Mouse (Mus musculus): Measurements from ENCODE around the gene Thra. TPM values are rescaled to one million over a fixed set of nuclear protein-coding genes. Genes with fewer than 3 reads are reported as not detected.

The Thra gene
- polyA plus RNA-seq, 1 experiment from 2014 or later = 63.8 TPM

- no peaks in the 10 kb centered on the region for H3K27me3 ChIP-seq (replicated peaks; ENCODE audit: control insufficient read depth, insufficient read depth, low read length)
- 35% methylated on average over 4 of the region's 4 CpGs for WGBS
- DNase-seq (ENCODE audit: low spot score) (peak; percentile 88), ATAC-seq (replicated peaks; ENCODE audit: low FRiP score, low TSS enrichment, low read depth) (0 out of 2 replicates have a peak, but pooled peaks have one; percentile 34)
- no peak overlapping the region for H3K4me3 ChIP-seq (ENCODE audit: low read depth, low read length)
- H3K36me3 ChIP-seq (ENCODE audit: control insufficient read depth, insufficient read depth, low read length) = peaks cover 22% of the 10 kb centered on the region
- no peak overlapping the region for H3K4me2 ChIP-seq (ENCODE audit: low read length)
- no peaks in the 10 kb centered on the region for H3K9me3 ChIP-seq (ENCODE audit: control insufficient read depth, low read length)
- no peaks in the 10 kb centered on the region for H3K4me1 ChIP-seq (replicated peaks; ENCODE audit: control insufficient read depth, insufficient read depth, low read length)
- no peak overlapping the region for H3K9ac ChIP-seq (ENCODE audit: low read length)
- no peak overlapping the region for H3K27ac ChIP-seq (ENCODE audit: low read depth)
Measured at GRCm38 (mm10) chr11:98699911-98700310, 40.5 kb upstream of the Thra start.

- 38% methylated on average over 10 of the region's 10 CpGs for WGBS
- ATAC-seq (replicated peaks; ENCODE audit: low FRiP score, low TSS enrichment, low read depth) = no peak
- H3K27ac ChIP-seq (ENCODE audit: low read depth) = no peak within 1 kb of the TSS
- no peaks in the 10 kb centered on the region for H3K9me3 ChIP-seq (ENCODE audit: control insufficient read depth, low read length)
- DNase-seq (ENCODE audit: low spot score) = no peak
- no peaks in the 10 kb centered on the region for H3K4me1 ChIP-seq (replicated peaks; ENCODE audit: control insufficient read depth, insufficient read depth, low read length)
- H3K9ac ChIP-seq (ENCODE audit: low read length) = no peak within 1 kb of the TSS
- no peak within 1 kb of the TSS for H3K4me3 ChIP-seq (ENCODE audit: low read depth, low read length)
- H3K27me3 ChIP-seq (replicated peaks; ENCODE audit: control insufficient read depth, insufficient read depth, low read length) = no peaks in the 10 kb centered on the region
- H3K4me2 ChIP-seq (ENCODE audit: low read length) = no peak within 1 kb of the TSS
- peaks cover 21% of the 10 kb centered on the region for H3K36me3 ChIP-seq (ENCODE audit: control insufficient read depth, insufficient read depth, low read length)
Measured at GRCm38 (mm10) chr11:98701213-98701670, 39.2 kb upstream of the Thra start, which contains the start of gene Csf3. TSS of gene Csf3 (plus strand) at chr11:98701263.

- Histone ChIP-seq H3K4me2 (ENCODE audit: low read length) (no peak overlapping the region), H3K4me1 (replicated peaks; ENCODE audit: control insufficient read depth, insufficient read depth, low read length) (no peaks in the 10 kb centered on the region), H3K9ac (ENCODE audit: low read length) (no peak overlapping the region), H3K9me3 (ENCODE audit: control insufficient read depth, low read length) (no peaks in the 10 kb centered on the region), H3K27ac (ENCODE audit: low read depth) (no peak overlapping the region), H3K4me3 (ENCODE audit: low read depth, low read length) (no peak overlapping the region), H3K27me3 (replicated peaks; ENCODE audit: control insufficient read depth, insufficient read depth, low read length) (no peaks in the 10 kb centered on the region), H3K36me3 (ENCODE audit: control insufficient read depth, insufficient read depth, low read length) (peaks cover 29% of the 10 kb centered on the region)
- ATAC-seq (replicated peaks; ENCODE audit: low FRiP score, low TSS enrichment, low read depth) = no peak
- WGBS = 69% methylated on average over 5 of the region's 5 CpGs
- DNase-seq (ENCODE audit: low spot score) = no peak
Measured at GRCm38 (mm10) chr11:98702323-98702722, 38.1 kb upstream of the Thra start.

GRCm38 (mm10) chr11:98705021-98705420 is 35.4 kb upstream of the Thra start:
- H3K36me3 ChIP-seq (ENCODE audit: control insufficient read depth, insufficient read depth, low read length) = peaks cover 55% of the 10 kb centered on the region
- H3K4me2 ChIP-seq (ENCODE audit: low read length) = no peak overlapping the region
- no peak overlapping the region for H3K9ac ChIP-seq (ENCODE audit: low read length)
- H3K4me3 ChIP-seq (ENCODE audit: low read depth, low read length) = no peak overlapping the region
- WGBS = 88% methylated on average over 9 of the region's 10 CpGs
- H3K4me1 ChIP-seq (replicated peaks; ENCODE audit: control insufficient read depth, insufficient read depth, low read length) = no peaks in the 10 kb centered on the region
- H3K27ac ChIP-seq (ENCODE audit: low read depth) = no peak overlapping the region
- no peak for ATAC-seq (replicated peaks; ENCODE audit: low FRiP score, low TSS enrichment, low read depth)
- no peaks in the 10 kb centered on the region for H3K27me3 ChIP-seq (replicated peaks; ENCODE audit: control insufficient read depth, insufficient read depth, low read length)
- H3K9me3 ChIP-seq (ENCODE audit: control insufficient read depth, low read length) = no peaks in the 10 kb centered on the region
- no peak for DNase-seq (ENCODE audit: low spot score)

- DNase-seq (ENCODE audit: low spot score) (no peak), ATAC-seq (replicated peaks; ENCODE audit: low FRiP score, low TSS enrichment, low read depth) (no peak)
- no peak overlapping the region for H3K9ac ChIP-seq (ENCODE audit: low read length)
- WGBS = 88% methylated on average over 22 of the region's 22 CpGs
- no peaks in the 10 kb centered on the region for H3K4me1 ChIP-seq (replicated peaks; ENCODE audit: control insufficient read depth, insufficient read depth, low read length)
- no peaks in the 10 kb centered on the region for H3K9me3 ChIP-seq (ENCODE audit: control insufficient read depth, low read length)
- H3K36me3 ChIP-seq (ENCODE audit: control insufficient read depth, insufficient read depth, low read length) = peaks cover 66% of the 10 kb centered on the region
- H3K27ac ChIP-seq (ENCODE audit: low read depth) = no peak overlapping the region; the same call in 1 of the 2 replicates
- no peak overlapping the region for H3K4me2 ChIP-seq (ENCODE audit: low read length)
- H3K4me3 ChIP-seq (ENCODE audit: low read depth, low read length) = no peak overlapping the region
- H3K27me3 ChIP-seq (replicated peaks; ENCODE audit: control insufficient read depth, insufficient read depth, low read length) = no peaks in the 10 kb centered on the region
Measured at GRCm38 (mm10) chr11:98707401-98708281, 32.8 kb upstream of the Thra start.

- WGBS = 85% methylated on average over 19 of the region's 19 CpGs
- no peak for ATAC-seq (replicated peaks; ENCODE audit: low FRiP score, low TSS enrichment, low read depth)
- no peak for DNase-seq (ENCODE audit: low spot score)
- Histone ChIP-seq H3K27ac (ENCODE audit: low read depth) (peak overlapping the region; percentile 47; the same call in 1 of the 2 replicates), H3K9me3 (ENCODE audit: control insufficient read depth, low read length) (no peaks in the 10 kb centered on the region), H3K36me3 (ENCODE audit: control insufficient read depth, insufficient read depth, low read length) (peaks cover 74% of the 10 kb centered on the region), H3K4me2 (ENCODE audit: low read length) (no peak overlapping the region), H3K4me3 (ENCODE audit: low read depth, low read length) (no peak overlapping the region), H3K9ac (ENCODE audit: low read length) (no peak overlapping the region), H3K4me1 (replicated peaks; ENCODE audit: control insufficient read depth, insufficient read depth, low read length) (no peaks in the 10 kb centered on the region), H3K27me3 (replicated peaks; ENCODE audit: control insufficient read depth, insufficient read depth, low read length) (no peaks in the 10 kb centered on the region)
Measured at GRCm38 (mm10) chr11:98708282-98708956, 32.0 kb upstream of the Thra start.

GRCm38 (mm10) chr11:98709001-98709741 is 31.3 kb upstream of the Thra start:
- Histone ChIP-seq H3K4me1 (replicated peaks; ENCODE audit: control insufficient read depth, insufficient read depth, low read length) (no peaks in the 10 kb centered on the region), H3K4me2 (ENCODE audit: low read length) (no peak overlapping the region), H3K9ac (ENCODE audit: low read length) (no peak overlapping the region), H3K4me3 (ENCODE audit: low read depth, low read length) (no peak overlapping the region), H3K27me3 (replicated peaks; ENCODE audit: control insufficient read depth, insufficient read depth, low read length) (no peaks in the 10 kb centered on the region), H3K9me3 (ENCODE audit: control insufficient read depth, low read length) (no peaks in the 10 kb centered on the region), H3K36me3 (ENCODE audit: control insufficient read depth, insufficient read depth, low read length) (peaks cover 82% of the 10 kb centered on the region), H3K27ac (ENCODE audit: low read depth) (0 out of 2 replicates have a peak overlapping the region, but pooled peaks have one; percentile 25)
- ATAC-seq (replicated peaks; ENCODE audit: low FRiP score, low TSS enrichment, low read depth) (no peak), DNase-seq (ENCODE audit: low spot score) (no peak)
- WGBS = 72% methylated on average over 26 of the region's 26 CpGs

- WGBS = 51% methylated on average over 12 of the region's 12 CpGs
- Histone ChIP-seq H3K27ac (ENCODE audit: low read depth) (no peak overlapping the region), H3K27me3 (replicated peaks; ENCODE audit: control insufficient read depth, insufficient read depth, low read length) (no peaks in the 10 kb centered on the region), H3K36me3 (ENCODE audit: control insufficient read depth, insufficient read depth, low read length) (peaks cover 83% of the 10 kb centered on the region), H3K9ac (ENCODE audit: low read length) (no peak overlapping the region), H3K4me1 (replicated peaks; ENCODE audit: control insufficient read depth, insufficient read depth, low read length) (no peaks in the 10 kb centered on the region), H3K4me2 (ENCODE audit: low read length) (no peak overlapping the region), H3K4me3 (ENCODE audit: low read depth, low read length) (no peak overlapping the region), H3K9me3 (ENCODE audit: control insufficient read depth, low read length) (no peaks in the 10 kb centered on the region)
- DNase-seq (ENCODE audit: low spot score) (peak; percentile 92), ATAC-seq (replicated peaks; ENCODE audit: low FRiP score, low TSS enrichment, low read depth) (peak; percentile 63)
Measured at GRCm38 (mm10) chr11:98710416-98711045, 29.9 kb upstream of the Thra start.

Data from intestine, embryonic 14.5 days (tissue).